Mouse (Mus musculus) frontal cortex, adult 2 months (tissue): ENCODE results near the gene Sh3glb1. TPM values are rescaled to one million over a fixed set of nuclear protein-coding genes. Genes with fewer than 3 reads are reported as not detected.
"Not testable (repeated sequence)": the region's sequence is repeated elsewhere in the genome, so short reads cannot be mapped to it uniquely, and the experiment has no call there.

Source experiments
- DNase-seq, 2 experiments: peaks; one replicate each; pipeline ENCODE4 v3.0.0; 2022; ENCODE audit warnings: low spot score in 1 of 2; ENCODE audit errors: extremely low spot score in 1 of 2
- polyA plus RNA-seq: library from polyadenylated mRNA; depleted of rRNA; stranded (reverse); fragments of >200 nt; gene quantifications from 2 replicates; pipeline ENCODE4 v1.2.3, GENCODE M21; 2012; rRNA removed

Sh3glb1 gene
- polyA plus RNA-seq, result 31.0 and 32.3 TPM in 2 replicates

DNA sequence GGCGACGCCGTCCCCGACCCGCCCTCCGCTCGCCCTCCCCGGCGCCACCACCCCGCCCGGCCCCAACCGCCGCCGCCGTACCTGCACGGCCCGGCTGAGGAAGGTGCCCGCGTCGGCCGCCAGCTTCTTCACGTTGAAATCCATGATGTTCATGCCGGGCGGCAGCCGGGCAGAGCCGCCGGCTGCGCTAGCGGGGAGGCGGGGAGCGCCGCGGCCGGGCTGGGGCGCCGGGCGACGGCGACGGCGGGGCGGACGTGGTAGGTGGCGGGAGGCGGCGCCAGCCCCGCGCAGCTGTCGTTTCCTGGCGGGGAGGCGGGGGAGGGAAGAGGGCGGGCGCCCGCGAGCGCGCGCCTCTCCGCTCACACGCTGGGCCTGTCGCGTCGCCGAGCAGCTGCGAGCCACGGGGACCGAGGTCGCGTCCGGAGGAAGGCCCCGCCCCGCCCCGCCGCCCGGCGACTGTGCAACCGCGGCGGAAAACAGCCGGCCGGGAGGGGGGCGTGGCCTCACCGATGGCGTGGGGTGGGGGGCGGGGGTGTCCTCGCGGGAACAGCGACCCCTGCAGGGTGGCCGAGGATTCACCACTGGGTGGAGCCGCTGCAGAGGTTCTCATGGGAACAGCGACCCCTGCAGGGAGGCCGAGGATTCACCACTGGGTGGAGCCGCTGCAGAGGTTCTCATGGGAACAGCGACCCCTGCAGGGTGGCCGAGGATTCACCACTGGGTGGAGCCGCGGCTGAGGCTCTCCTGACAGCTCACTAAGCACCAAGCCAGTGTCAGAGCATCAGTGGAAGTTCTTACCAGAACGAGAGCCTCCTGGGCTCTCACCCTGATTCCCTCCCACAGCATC, at the start of gene Sh3glb1:
Sh3glb1 (minus strand) TSS at position 435 of the 847 bp plus-strand sequence.
- peak; percentile 89 to 98 for DNase-seq

DNA sequence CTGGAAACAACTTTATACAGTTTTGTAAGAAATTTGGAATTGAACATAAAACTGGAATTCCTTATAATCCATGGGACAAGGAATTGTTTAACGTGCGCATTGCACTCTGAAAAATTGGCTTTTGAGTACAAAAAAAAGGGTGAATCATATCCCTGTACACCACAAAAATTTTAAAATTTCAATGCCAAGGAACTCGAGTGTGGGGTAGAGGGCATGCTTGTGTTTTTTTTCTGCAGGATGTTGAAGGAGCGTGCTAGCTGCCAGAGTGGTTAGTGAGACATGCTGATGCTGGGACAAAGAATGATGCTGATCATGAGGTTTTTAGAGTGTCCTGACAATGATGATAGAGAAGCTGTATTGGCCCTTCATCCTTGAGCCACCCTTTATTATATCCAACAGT, 45.0 kb upstream of the Sh3glb1 start:
- no peak for DNase-seq

DNA sequence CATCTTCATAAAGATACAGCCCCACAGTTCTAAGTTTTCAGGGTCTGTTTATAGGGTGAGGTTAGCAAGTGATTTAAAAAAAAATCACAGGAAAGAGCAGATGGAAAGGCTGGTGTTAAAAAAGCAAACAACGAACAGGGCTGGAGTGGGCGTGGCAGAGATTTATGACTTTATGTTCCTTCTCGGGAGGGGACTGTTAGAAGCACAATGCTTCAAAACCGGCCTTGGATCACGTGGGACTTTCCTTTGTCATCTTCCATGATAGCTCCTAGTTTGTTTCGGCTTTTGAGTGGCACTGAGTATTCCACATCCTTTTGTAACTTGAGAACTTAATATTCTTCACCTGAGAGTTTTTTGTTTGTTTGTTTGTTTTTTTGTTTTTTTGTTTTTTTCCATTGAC, 41.3 kb upstream of the Sh3glb1 start:
- DNase-seq, result no peak

DNA sequence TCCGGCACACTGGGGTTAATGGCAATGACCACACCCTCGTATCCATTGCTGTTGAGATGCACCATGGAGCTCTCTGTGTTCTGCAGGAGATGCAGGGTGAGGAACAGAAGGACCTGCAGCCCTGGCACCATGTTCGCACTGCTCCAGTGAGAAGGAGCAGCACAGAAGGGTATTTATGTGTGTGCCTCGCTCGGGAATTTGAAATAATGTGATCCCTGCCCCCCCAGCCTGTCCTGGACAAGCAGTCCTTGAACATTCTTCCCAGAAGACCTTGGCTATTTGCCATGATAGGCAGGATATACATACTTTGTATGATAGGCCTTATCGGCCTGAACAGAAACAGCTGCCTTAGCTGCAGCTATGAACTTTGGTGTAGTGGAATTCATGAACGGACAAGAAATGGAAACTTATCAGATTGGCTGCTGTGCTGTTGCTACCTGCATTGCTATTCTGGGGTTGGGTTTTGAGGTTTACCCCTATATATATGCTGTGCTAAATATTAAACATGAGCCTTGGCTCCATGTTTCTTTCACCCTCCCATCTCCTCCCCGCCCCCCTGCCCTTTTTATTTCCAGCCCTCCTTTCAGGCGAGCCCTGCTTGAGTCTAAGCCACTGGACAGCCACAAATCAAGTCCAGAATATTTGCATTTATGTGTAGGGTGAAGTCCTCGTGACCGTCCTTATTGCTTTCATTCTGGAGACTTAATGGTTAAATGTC, 40.6 kb upstream of the Sh3glb1 start, which contains the start of gene Clca3a1:
Clca3a1 (minus strand) TSS at position 386 of the 718 bp plus-strand sequence.
- DNase-seq, result no peak

DNA sequence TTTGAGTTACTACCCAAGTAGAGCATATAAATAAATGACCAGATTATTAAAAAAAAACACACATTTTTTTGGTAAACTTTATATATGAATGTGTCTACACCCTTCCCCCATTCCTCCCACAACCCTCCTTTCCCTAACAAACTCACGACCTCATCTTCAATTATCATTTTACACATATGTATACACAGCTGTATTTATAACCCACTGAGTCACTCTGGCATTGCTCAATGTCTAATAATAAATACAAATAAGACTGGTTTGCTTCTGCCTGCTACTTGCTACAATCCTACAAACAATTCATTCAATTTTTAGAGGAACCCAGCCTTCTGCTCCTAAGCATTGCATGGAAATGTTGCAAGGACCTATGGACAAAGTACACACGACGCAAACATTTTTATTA, 39.6 kb upstream of the Sh3glb1 start:
- DNase-seq, result no peak

- DNase-seq, result not testable (repeated sequence)
Observed at GRCm38 (mm10) chr3:144756103-144756502, 36.0 kb upstream of the Sh3glb1 start.

GRCm38 (mm10) chr3:144753120-144753519, 33.0 kb upstream of the Sh3glb1 start:
- no peak for DNase-seq

DNA sequence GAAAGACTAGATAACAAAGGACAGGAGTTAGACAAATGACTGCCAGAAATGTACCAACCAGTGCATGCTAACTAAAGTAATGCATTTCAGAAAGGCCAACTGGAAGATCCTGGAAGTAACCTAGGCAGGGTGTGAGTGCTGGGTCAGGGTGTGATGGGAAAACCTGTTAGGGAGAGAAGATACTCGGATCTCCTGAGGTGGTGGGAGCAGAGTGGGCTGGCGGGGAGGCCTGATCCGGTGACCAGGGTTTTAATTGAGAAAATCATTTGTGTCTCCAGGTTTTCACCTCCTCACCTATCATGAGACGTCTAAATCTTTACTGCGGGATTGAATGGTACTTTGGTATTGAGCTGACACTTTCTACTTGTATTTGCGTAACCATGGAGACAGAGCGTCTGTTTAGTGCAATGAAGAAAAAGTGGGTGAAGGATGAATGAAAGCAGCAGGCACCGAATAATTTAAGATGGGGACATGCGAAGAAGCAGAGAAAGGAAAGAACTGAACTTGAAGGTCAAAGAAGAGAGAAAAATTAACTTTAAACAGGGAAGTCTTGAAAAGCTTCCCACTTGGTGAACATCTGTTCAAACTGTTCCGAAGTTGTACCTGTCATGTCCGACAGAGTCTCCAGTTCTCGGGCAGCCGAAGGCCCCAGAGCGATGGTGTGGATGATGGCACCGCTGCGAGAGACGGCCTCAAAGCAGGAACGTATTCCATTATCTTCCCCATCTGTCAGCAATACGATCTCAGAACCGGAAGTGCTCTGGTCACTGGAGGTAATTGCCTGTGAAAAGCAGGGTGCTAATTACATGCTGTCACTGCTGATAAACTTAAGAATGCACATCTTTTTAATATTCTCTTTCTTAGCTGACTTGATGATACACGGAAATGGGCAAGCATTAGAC, 29.2 kb upstream of the Sh3glb1 start:
- DNase-seq, result not testable (repeated sequence)

DNA sequence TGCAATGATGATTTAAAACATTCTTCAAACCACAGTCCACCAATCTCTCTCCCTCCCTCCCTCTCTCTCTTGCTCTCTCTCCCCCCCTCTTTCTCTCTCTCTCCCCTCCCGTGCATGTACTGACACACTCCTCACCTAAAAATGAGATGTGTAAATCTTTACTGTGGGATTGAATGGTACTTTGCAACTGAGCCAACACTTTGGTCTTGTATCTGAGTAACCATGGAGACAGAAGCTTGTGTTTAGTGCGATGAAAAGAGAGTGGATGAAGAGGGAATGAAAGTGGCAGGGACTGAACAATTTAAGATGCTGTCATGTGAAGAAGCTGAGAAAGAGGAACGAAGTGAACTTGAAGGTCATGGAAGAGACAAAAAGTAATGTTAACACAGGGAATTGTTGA, 27.6 kb upstream of the Sh3glb1 start:
- not testable (repeated sequence) for DNase-seq

DNA sequence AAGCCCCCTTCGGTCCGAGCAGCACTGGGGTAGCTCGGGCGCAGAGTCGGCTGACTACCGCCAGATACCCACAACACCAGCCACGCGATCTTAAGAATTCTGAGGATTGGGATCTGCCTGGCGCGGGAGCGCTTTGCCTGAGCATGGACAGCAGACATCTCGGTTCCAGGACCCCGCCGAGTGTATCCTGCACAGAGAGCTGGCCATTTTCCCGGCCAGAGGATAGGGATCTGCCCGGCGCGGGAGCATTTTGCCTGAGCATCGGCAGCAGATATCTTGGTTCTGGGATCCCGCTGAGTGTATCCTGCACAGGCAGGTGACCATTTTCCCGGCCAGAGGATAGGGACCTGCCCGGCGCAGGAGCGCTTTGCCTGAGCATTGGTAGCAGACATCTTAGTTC, 18.3 kb upstream of the Sh3glb1 start:
- DNase-seq, result not testable (repeated sequence)

DNA sequence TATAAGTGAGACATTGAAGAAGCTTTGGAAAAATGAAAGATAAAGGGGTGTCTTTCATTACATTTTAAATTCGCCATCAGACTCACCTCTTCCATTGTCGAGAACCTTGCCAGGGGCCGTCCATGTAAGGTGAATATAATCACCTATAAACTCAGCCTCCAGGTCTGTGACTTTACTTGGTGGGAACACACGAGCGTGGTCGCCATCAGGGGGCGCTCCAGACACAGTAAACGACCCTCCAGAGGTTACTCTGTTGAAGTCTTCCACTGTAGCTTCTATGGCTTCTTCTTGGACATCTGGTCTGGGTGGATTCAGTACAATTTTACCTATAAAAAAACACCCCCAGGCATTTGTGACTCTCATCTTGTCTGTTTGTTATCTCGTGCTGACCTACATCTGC, 16.7 kb upstream of the Sh3glb1 start:
- DNase-seq, result peak in 1 of 2 experiments; percentile 70

GRCm38 (mm10) chr3:144723455-144723854, 3.3 kb upstream of the Sh3glb1 start:
- DNase-seq, result peak in 1 of 2 experiments; percentile 80

DNA sequence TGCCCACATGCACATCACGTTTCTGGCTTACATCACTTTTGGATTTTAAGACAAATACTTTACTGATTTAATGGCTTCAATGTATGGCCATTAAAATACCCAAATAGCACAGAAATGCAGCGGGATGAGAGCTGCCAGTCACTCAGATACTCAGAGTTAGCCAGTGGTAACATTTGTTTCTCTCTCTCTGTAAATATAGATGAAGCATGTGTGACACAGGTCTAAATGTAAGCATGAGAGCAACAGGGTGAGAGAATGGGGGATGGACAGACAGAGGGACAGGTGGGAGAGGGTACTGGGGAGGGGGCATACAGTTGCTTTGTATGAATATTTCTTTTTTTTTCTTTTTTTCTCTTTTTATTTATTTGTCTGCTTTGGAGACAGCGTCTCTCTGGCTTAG, 2.4 kb upstream of the Sh3glb1 start:
- DNase-seq, result not testable (repeated sequence)

DNA sequence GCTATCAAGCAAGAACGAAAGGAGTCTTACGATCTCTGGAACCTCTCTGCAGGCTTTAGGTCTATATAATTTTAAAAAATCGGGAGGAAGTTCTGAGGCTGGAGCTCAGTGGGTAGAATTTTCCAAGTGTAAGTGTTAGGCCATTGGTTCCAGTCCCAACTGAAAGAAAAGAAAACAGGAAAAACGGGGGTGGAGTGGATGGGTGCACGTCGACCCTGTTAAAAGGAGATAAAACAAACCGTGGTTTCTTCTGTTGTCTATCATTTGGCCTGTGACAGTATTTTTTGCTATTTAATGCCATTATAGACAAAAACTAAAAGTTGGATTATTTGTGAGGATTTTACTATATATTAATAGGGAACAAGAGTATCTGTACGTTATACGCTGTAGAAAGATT, 1.7 kb upstream of the Sh3glb1 start:
- no peak for DNase-seq

- no peak for DNase-seq
Observed at GRCm38 (mm10) chr3:144721077-144721859, 1.1 kb upstream of the Sh3glb1 start.

- DNase-seq, result peak in 1 of 2 experiments; percentile 38
Observed at GRCm38 (mm10) chr3:144719088-144719900, 841 bp downstream of the Sh3glb1 start.

- no peak for DNase-seq
Observed at GRCm38 (mm10) chr3:144718706-144719087, 1.4 kb downstream of the Sh3glb1 start.

DNA sequence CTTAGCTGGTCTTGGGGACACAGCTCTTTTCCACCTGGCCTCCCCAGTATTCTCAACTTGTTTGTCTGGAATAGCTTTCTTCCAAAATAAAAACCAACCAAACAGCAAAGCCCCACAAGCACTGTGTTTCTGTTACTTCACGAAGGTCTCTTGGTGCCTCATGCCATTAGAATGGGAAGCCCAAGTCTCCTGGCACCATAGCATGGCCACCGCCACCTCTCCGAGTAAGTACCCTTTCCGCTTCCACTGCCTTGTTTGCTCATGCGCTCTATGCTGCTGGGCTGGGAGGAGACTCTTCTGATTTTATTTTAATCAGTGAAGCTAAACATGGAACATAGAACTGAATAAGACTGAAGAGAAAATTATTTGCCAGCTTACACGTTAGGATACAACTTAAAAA, 2.3 kb downstream of the Sh3glb1 start:
- DNase-seq, result no peak

GRCm38 (mm10) chr3:144717121-144717520, 3.0 kb downstream of the Sh3glb1 start:
- no peak for DNase-seq
